ENCODE assay signal across 13 mouse cellular contexts in the genomic region with DNA sequence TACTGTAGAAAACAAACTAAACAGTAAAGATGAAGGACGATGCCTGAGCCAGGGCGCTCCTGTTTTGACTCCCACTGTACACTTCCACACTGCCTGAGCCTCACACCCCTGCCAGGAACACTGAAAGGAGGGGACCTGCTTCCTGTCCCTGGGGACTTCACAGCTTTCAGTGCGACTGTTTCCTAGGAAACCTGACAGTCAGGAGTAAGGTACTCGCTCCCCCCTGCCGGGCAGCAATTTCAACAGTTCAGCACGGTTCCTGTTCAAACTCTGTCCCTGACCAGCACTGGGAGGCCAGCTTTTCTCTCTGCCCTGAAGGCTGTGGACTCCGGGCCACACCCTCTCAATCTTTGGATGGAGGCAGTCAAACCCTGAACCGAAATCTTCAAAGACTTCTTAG. TPM values are rescaled to one million over a fixed set of nuclear protein-coding genes. Genes with fewer than 3 reads are reported as not detected.
DNase-seq lines count a peak whose midpoint lies in the region; ATAC-seq and TF ChIP-seq lines count a peak whose summit lies in the region.
"Had no signal": no experiment of that assay in that cellular context is flagged by ENCODE, and none has a peak within 500 bp of the region (broad histone marks: within the 10 kb centered on the region; RNA-seq: fewer than 3 reads in every experiment).

No protein-coding gene starts in this region.

- TF ChIP-seq CTCF in brain, embryonic 14.5 days (IDR thresholded peaks at IDR 0.05; ENCODE audit: borderline replicate concordance, extremely low read depth, insufficient read depth, insufficient read length), result no peak

- H3K27me3 ChIP-seq in kidney, embryonic 15.5 days, result no peaks in the 10 kb centered on the region
- no peaks in the 10 kb centered on the region for H3K27me3 ChIP-seq in hindbrain, embryonic 11.5 days (ENCODE audit: control insufficient read depth, insufficient read depth, low read length)
- no peaks in the 10 kb centered on the region for H3K27me3 ChIP-seq in midbrain, embryonic 16.5 days (ENCODE audit: control insufficient read depth, insufficient read depth, low read depth, low read length)

- H3K27ac ChIP-seq in kidney, embryonic 15.5 days, result no peak overlapping the region
- H3K27ac ChIP-seq in hindbrain, embryonic 11.5 days (ENCODE audit: low read depth, low read length), result no peak overlapping the region
- peak overlapping the region; percentile 40 for H3K27ac ChIP-seq in midbrain, embryonic 16.5 days (ENCODE audit: low read length)

- no peak overlapping the region for H3K4me2 ChIP-seq in kidney, embryonic 15.5 days
- H3K4me2 ChIP-seq in hindbrain, embryonic 11.5 days (replicated peaks; ENCODE audit: low read depth, low read length), result 0 out of 2 replicates have a peak overlapping the region, but pooled peaks have one; percentile 14
- peak overlapping the region; percentile 34 for H3K4me2 ChIP-seq in midbrain, embryonic 16.5 days (ENCODE audit: low read length)

- no peak for TF ChIP-seq POLR2A in brain, embryonic 14.5 days (IDR thresholded peaks at IDR 0.05; ENCODE audit: borderline replicate concordance, extremely low read depth, insufficient read depth, insufficient read length, poor library complexity, severe bottlenecking)

- 0 out of 2 replicates have a peak, but pooled peaks cover 5% of the 10 kb centered on the region for H3K4me1 ChIP-seq in kidney, embryonic 15.5 days
- H3K4me1 ChIP-seq in hindbrain, embryonic 11.5 days (replicated peaks; ENCODE audit: control insufficient read depth, insufficient read depth, low read length), result peaks cover 5% of the 10 kb centered on the region
- H3K4me1 ChIP-seq in midbrain, embryonic 16.5 days (ENCODE audit: control insufficient read depth, insufficient read depth, low read length), result peaks cover 13% of the 10 kb centered on the region

- H3K9ac ChIP-seq in kidney, embryonic 15.5 days, result no peak overlapping the region
- H3K9ac ChIP-seq in hindbrain, embryonic 11.5 days (ENCODE audit: low read depth, low read length), result peak overlapping the region; percentile 19; the same call in 1 of the 2 replicates
- H3K9ac ChIP-seq in midbrain, embryonic 16.5 days (ENCODE audit: low read depth, low read length), result peak overlapping the region; percentile 38; the same call in 1 of the 2 replicates

- ATAC-seq in kidney, embryonic 15.5 days (replicated peaks; ENCODE audit: low FRiP score), result peak; percentile 33
- ATAC-seq in hindbrain, embryonic 11.5 days (ENCODE audit: low FRiP score), result no peak
- ATAC-seq in midbrain, embryonic 16.5 days, result peak; percentile 87
- ATAC-seq: intestine, postnatal 0 days had no signal

- H3K9me3 ChIP-seq in kidney, embryonic 15.5 days (replicated peaks), result no peaks in the 10 kb centered on the region
- H3K9me3 ChIP-seq in hindbrain, embryonic 11.5 days (ENCODE audit: control insufficient read depth, low read length), result no peaks in the 10 kb centered on the region
- H3K9me3 ChIP-seq in midbrain, embryonic 16.5 days (replicated peaks; ENCODE audit: control insufficient read depth, low read length, poor library complexity, severe bottlenecking), result no peaks in the 10 kb centered on the region

- 4% methylated on average over 8 of the region's 8 CpGs for WGBS in kidney, embryonic 15.5 days
- 6% methylated on average over 8 of the region's 8 CpGs for WGBS in hindbrain, embryonic 11.5 days
- WGBS in midbrain, embryonic 16.5 days, result 2% methylated on average over 8 of the region's 8 CpGs

- no peak overlapping the region for H3K4me3 ChIP-seq in kidney, embryonic 15.5 days (replicated peaks)
- H3K4me3 ChIP-seq in hindbrain, embryonic 11.5 days (ENCODE audit: low read depth, low read length), result no peak overlapping the region
- no peak overlapping the region for H3K4me3 ChIP-seq in midbrain, embryonic 16.5 days (ENCODE audit: low read depth, low read length)

- H3K36me3 ChIP-seq in kidney, embryonic 15.5 days, result no peaks in the 10 kb centered on the region
- no peaks in the 10 kb centered on the region for H3K36me3 ChIP-seq in hindbrain, embryonic 11.5 days (ENCODE audit: control insufficient read depth, insufficient read depth, low read length)
- no peaks in the 10 kb centered on the region for H3K36me3 ChIP-seq in midbrain, embryonic 16.5 days (ENCODE audit: control insufficient read depth, insufficient read depth, low read length)

- no peak for DNase-seq in kidney, postnatal 14 days
- DNase-seq in brain, embryonic 14.5 days (ENCODE audit: low read depth), result peak; percentile 83
- DNase-seq in hindbrain, embryonic 11.5 days (ENCODE audit: low spot score), result peak; percentile 41
- DNase-seq in thymus, postnatal 0 days (ENCODE audit: low spot score), result no peak
- no peak for DNase-seq in cerebellum, postnatal 14 days
- DNase-seq in layer of hippocampus, adult 9-10 months (ENCODE audit: low spot score), result no peak
- DNase-seq: cerebellum, adult 9-11 months; gastrocnemius, postnatal 10 days; liver; spleen, adult 18-20 months had no signal

RNA-seq across cellular contexts. Expression of a gene that starts 0.8 kb away (rescaled TPM):
- 0.03 TPM in 1 of 2 replicates, not detected in the other for polyA plus RNA-seq in kidney, embryonic 15.5 days (2015; fragmentation: Nextera tagmentation; extraction: Ambion mirVana)
- polyA plus RNA-seq in brain, embryonic 14.5 days (2012; rRNA removed), result 1.2 and 1.5 TPM in 2 replicates
- 0.08 and 0.14 TPM in 2 replicates for polyA plus RNA-seq in hindbrain, embryonic 11.5 days (2014; fragmentation: Nextera tagmentation; extraction: Ambion mirVana)
- 1.6 and 1.7 TPM in 2 replicates for polyA plus RNA-seq in midbrain, embryonic 16.5 days (2015; fragmentation: Nextera tagmentation; extraction: Ambion mirVana)
- polyA plus RNA-seq in thymus, postnatal 0 days (2015; fragmentation: Nextera tagmentation; extraction: Ambion mirVana), result 0.03 and 0.07 TPM in 2 replicates

RNA-seq across cellular contexts. Expression of a gene that starts 11.8 kb away (rescaled TPM):
- polyA plus RNA-seq in kidney, embryonic 15.5 days (2015; fragmentation: Nextera tagmentation; extraction: Ambion mirVana), result 135 and 148 TPM in 2 replicates
- polyA plus RNA-seq in brain, embryonic 14.5 days (2012; rRNA removed), result 440 and 482 TPM in 2 replicates
- polyA plus RNA-seq in hindbrain, embryonic 11.5 days (2014; fragmentation: Nextera tagmentation; extraction: Ambion mirVana), result 110 and 124 TPM in 2 replicates
- 73.6 and 75.9 TPM in 2 replicates for polyA plus RNA-seq in midbrain, embryonic 16.5 days (2015; fragmentation: Nextera tagmentation; extraction: Ambion mirVana)
- polyA plus RNA-seq in thymus, postnatal 0 days (2015; fragmentation: Nextera tagmentation; extraction: Ambion mirVana), result 171 and 173 TPM in 2 replicates

Comparison
In these comparisons a context has a peak if more than half of its experiments do, and no peak if none do; other contexts are left out.
1. DNase-seq: peak in brain, embryonic 14.5 days (single experiment) and hindbrain, embryonic 11.5 days (single experiment); none in kidney, postnatal 14 days (single experiment), thymus, postnatal 0 days (single experiment), cerebellum, postnatal 14 days (0 of 2) and layer of hippocampus, adult 9-10 months (single experiment).